Mouse (Mus musculus): Measurements from ENCODE around the gene Hnrnpa1.
A peak's percentile ranks its signal among the peaks of the same experiment; 100 is the strongest.

DNA sequence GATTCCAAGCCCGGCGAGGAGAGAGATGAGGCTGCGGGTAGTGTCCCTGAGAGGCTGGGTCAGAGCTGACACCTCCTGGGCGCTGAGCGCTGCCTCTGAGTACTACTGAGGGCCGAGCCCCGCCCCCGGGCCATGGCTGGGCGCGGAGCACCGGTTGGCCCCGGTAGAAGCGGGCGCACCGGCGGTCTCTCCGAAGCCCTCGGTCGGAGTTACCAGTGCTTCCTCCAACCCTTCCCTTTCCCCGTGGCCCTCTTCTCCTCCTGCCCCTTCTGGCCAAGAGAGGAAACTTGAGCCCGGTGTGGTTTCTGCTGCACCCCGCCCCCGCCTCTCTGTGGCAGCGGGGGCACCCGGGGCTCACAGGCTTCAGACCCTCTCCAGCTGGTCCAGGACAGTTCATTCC is 14.9 kb downstream of the Hnrnpa1 start:
- TF ChIP-seq CTCF (IDR thresholded peaks at IDR 0.05) (peak; percentile 59), EP300 (IDR thresholded peaks at IDR 0.05) (no peak)
